Mouse (Mus musculus) right cerebral cortex, adult 2 months (tissue): ENCODE results near the gene Mrtfb.

Source experiments
- DNase-seq, 2 experiments: peaks; one replicate each; pipeline ENCODE4 v3.0.0; 2021 to 2022; ENCODE audit warnings: low spot score in 2 of 2

The Mrtfb gene

GRCm38 (mm10) chr16:13255855-13256635 is at the start of gene Mrtfb:
TSS of gene Mrtfb (plus strand) at chr16:13256481.
- peak; percentile 85 to 90 for DNase-seq

- peak; percentile 45 to 61 for DNase-seq
Observed at GRCm38 (mm10) chr16:13207649-13208048, 48.6 kb upstream of the Mrtfb start.

GRCm38 (mm10) chr16:13208087-13208486 is 48.2 kb upstream of the Mrtfb start:
- DNase-seq: no peak

- DNase-seq: no peak
Observed at GRCm38 (mm10) chr16:13212781-13213180, 43.5 kb upstream of the Mrtfb start.

- no peak for DNase-seq
Observed at GRCm38 (mm10) chr16:13216116-13216952, 39.9 kb upstream of the Mrtfb start.

- DNase-seq: no peak
Observed at GRCm38 (mm10) chr16:13217951-13218350, 38.3 kb upstream of the Mrtfb start.

GRCm38 (mm10) chr16:13221475-13221874 is 34.8 kb upstream of the Mrtfb start:
- no peak for DNase-seq

GRCm38 (mm10) chr16:13232043-13232442 is 24.2 kb upstream of the Mrtfb start:
- DNase-seq: no peak

- no peak for DNase-seq
Observed at GRCm38 (mm10) chr16:13232912-13233802, 23.1 kb upstream of the Mrtfb start.

GRCm38 (mm10) chr16:13239039-13239438 is 17.2 kb upstream of the Mrtfb start:
- DNase-seq: no peak

- DNase-seq: no peak
Observed at GRCm38 (mm10) chr16:13239544-13239943, 16.7 kb upstream of the Mrtfb start.

- DNase-seq: no peak
Observed at GRCm38 (mm10) chr16:13240326-13240725, 16.0 kb upstream of the Mrtfb start.

- DNase-seq: no peak
Observed at GRCm38 (mm10) chr16:13245658-13246057, 10.6 kb upstream of the Mrtfb start.

GRCm38 (mm10) chr16:13246855-13247254 is 9.4 kb upstream of the Mrtfb start:
- DNase-seq: no peak

GRCm38 (mm10) chr16:13250061-13250460 is 6.2 kb upstream of the Mrtfb start:
- no peak for DNase-seq

- DNase-seq: peak in 1 of 2 experiments; percentile 16
Observed at GRCm38 (mm10) chr16:13256667-13257527, 616 bp downstream of the Mrtfb start.

GRCm38 (mm10) chr16:13257528-13257835 is 1.2 kb downstream of the Mrtfb start:
- DNase-seq: no peak

- no peak for DNase-seq
Observed at GRCm38 (mm10) chr16:13259026-13259425, 2.7 kb downstream of the Mrtfb start.

- no peak for DNase-seq
Observed at GRCm38 (mm10) chr16:13266312-13266711, 10.0 kb downstream of the Mrtfb start.

- DNase-seq: no peak
Observed at GRCm38 (mm10) chr16:13267350-13267904, 11.1 kb downstream of the Mrtfb start.

GRCm38 (mm10) chr16:13269426-13269825 is 13.1 kb downstream of the Mrtfb start:
- no peak for DNase-seq
